Mouse (Mus musculus) liver, adult 2 months (tissue): ENCODE measurements at regions not wholly inside any gene's neighbourhood (a gene's known extent, or its start where the extent isn't known, plus 50 kb on each side); places are given as distances from the start of the nearest gene placed in this dataset.

ENCODE experiments used
- DNase-seq: peaks from one replicate; pipeline ENCODE4 v3.0.0-alpha.2; 2011; ENCODE audit warnings: low read depth, low spot score; ENCODE audit errors: extremely low read depth
- H3K27ac ChIP-seq: fragments of 200-500 bp; replicated peaks from 2 replicates; pipeline ENCODE4 v1.5.1; 2012; ENCODE audit warnings: low read depth, mild to moderate bottlenecking, control low read depth, inconsistent platforms, low read length; ENCODE audit not compliant: insufficient read depth
- H3K27me3 ChIP-seq: fragments of 200-500 bp; 2 replicates; pipeline ENCODE4 v1.6.1; 2012; ENCODE audit warnings: mild to moderate bottlenecking, moderate library complexity, low read length, inconsistent platforms; ENCODE audit not compliant: control insufficient read depth, insufficient read depth
- H3K36me3 ChIP-seq: fragments of 200-500 bp; 2 replicates; pipeline ENCODE4 v1.6.1; 2012; ENCODE audit warnings: low read length, inconsistent platforms; ENCODE audit not compliant: control insufficient read depth, insufficient read depth
- H3K4me1 ChIP-seq: fragments of 200-500 bp; 2 replicates; pipeline ENCODE4 v1.6.1; 2011; ENCODE audit warnings: low read length; ENCODE audit not compliant: control insufficient read depth, insufficient read depth
- H3K4me3 ChIP-seq: fragments of 200-500 bp; 2 replicates; pipeline ENCODE4 v1.5.1; 2011; ENCODE audit warnings: low read depth, mild to moderate bottlenecking, control low read depth, low read length, moderate library complexity; ENCODE audit not compliant: insufficient read depth
- H3K79me2 ChIP-seq: fragments of 200-500 bp; 2 replicates; pipeline ENCODE4 v1.6.1; 2012; ENCODE audit warnings: inconsistent platforms, mild to moderate bottlenecking, low read length, moderate library complexity; ENCODE audit not compliant: control insufficient read depth, insufficient read depth
- H3K9ac ChIP-seq: fragments of 200-500 bp; 2 replicates; pipeline ENCODE4 v1.6.1; 2012; ENCODE audit warnings: low read depth, mild to moderate bottlenecking, control low read depth, inconsistent platforms, low read length
- CTCF ChIP-seq: fragments of 200-500 bp; IDR thresholded peaks from 2 replicates; pipeline ENCODE4 v1.5.1; 2011; ENCODE audit warnings: low read depth, low read length, control low read depth
- POLR2A ChIP-seq: fragments of 200-500 bp; IDR thresholded peaks from 2 replicates; pipeline ENCODE4 v1.6.1; 2011; ENCODE audit warnings: low read length, control low read depth; ENCODE audit not compliant: insufficient read depth; ENCODE audit errors: extremely low read depth
- WGBS: fragments of 180-500 bp; shearing (Covaris S2); methylation state at CpG from one replicate; pipeline ENCODE4 v1.1.7; 2018; 5-methylcytosine and 5-hydroxymethylcytosine counted together

GRCm38 (mm10) chr1:186508358-186508757 lies 197.4 kb downstream of the Tgfb2 start:
- Histone ChIP-seq H3K36me3 (no peaks in the 10 kb centered on the region), H3K9ac (no peak overlapping the region), H3K79me2 (no peaks in the 10 kb centered on the region), H3K27ac (no peak overlapping the region), H3K4me1 (no peaks in the 10 kb centered on the region), H3K27me3 (no peaks in the 10 kb centered on the region), H3K4me3 (no peak overlapping the region)
- no peak for DNase-seq
- TF ChIP-seq CTCF, result no peak
- 58% methylated on average over 7 of the region's 7 CpGs for WGBS

- Histone ChIP-seq H3K4me3 (no peak overlapping the region), H3K27me3 (no peaks in the 10 kb centered on the region), H3K4me1 (no peaks in the 10 kb centered on the region), H3K9ac (no peak overlapping the region), H3K27ac (no peak overlapping the region), H3K36me3 (no peaks in the 10 kb centered on the region), H3K79me2 (no peaks in the 10 kb centered on the region)
- WGBS, result 76% methylated on average over 8 of the region's 8 CpGs
- DNase-seq, result no peak
- TF ChIP-seq CTCF (no peak), POLR2A (no peak)
Measured at GRCm38 (mm10) chr1:186507956-186508355, 197.8 kb downstream of the Tgfb2 start.

GRCm38 (mm10) chr1:186506517-186506916 lies 199.3 kb downstream of the Tgfb2 start:
- H3K27ac ChIP-seq, result no peak overlapping the region
- H3K4me3 ChIP-seq, result no peak overlapping the region
- TF ChIP-seq POLR2A (no peak), CTCF (no peak)
- H3K9ac ChIP-seq, result no peak overlapping the region
- 94% methylated on average over 7 of the region's 7 CpGs for WGBS
- no peaks in the 10 kb centered on the region for H3K79me2 ChIP-seq
- DNase-seq, result no peak
- no peaks in the 10 kb centered on the region for H3K4me1 ChIP-seq
- no peaks in the 10 kb centered on the region for H3K36me3 ChIP-seq
- 0 out of 2 replicates have a peak, but pooled peaks cover under 1% of the 10 kb centered on the region for H3K27me3 ChIP-seq

- H3K27me3 ChIP-seq, result 0 out of 2 replicates have a peak, but pooled peaks cover 2% of the 10 kb centered on the region
- no peaks in the 10 kb centered on the region for H3K36me3 ChIP-seq
- TF ChIP-seq CTCF, result no peak
- no peak for TF ChIP-seq POLR2A
- H3K9ac ChIP-seq, result no peak overlapping the region
- no peak overlapping the region for H3K4me3 ChIP-seq
- no peaks in the 10 kb centered on the region for H3K4me1 ChIP-seq
- no peak overlapping the region for H3K27ac ChIP-seq
- no peaks in the 10 kb centered on the region for H3K79me2 ChIP-seq
- DNase-seq, result no peak
- WGBS, result 53% methylated on average over 1 of the region's 1 CpGs
Measured at GRCm38 (mm10) chr1:186505912-186506311, 199.9 kb downstream of the Tgfb2 start.

- no peaks in the 10 kb centered on the region for H3K4me1 ChIP-seq
- no peaks in the 10 kb centered on the region for H3K79me2 ChIP-seq
- no peak overlapping the region for H3K9ac ChIP-seq
- H3K27me3 ChIP-seq, result 0 out of 2 replicates have a peak, but pooled peaks cover 2% of the 10 kb centered on the region
- H3K4me3 ChIP-seq, result no peak overlapping the region
- WGBS, result 94% methylated on average over 6 of the region's 6 CpGs
- H3K36me3 ChIP-seq, result no peaks in the 10 kb centered on the region
- DNase-seq, result no peak
- H3K27ac ChIP-seq, result no peak overlapping the region
- no peak for TF ChIP-seq CTCF
- no peak for TF ChIP-seq POLR2A
Measured at GRCm38 (mm10) chr1:186505051-186505711, 200.6 kb downstream of the Tgfb2 start.

GRCm38 (mm10) chr1:186501726-186502125 lies 204.1 kb downstream of the Tgfb2 start:
- Histone ChIP-seq H3K36me3 (no peaks in the 10 kb centered on the region), H3K9ac (no peak overlapping the region), H3K79me2 (no peaks in the 10 kb centered on the region), H3K27me3 (0 out of 2 replicates have a peak, but pooled peaks cover 2% of the 10 kb centered on the region), H3K4me1 (no peaks in the 10 kb centered on the region), H3K4me3 (no peak overlapping the region), H3K27ac (no peak overlapping the region)
- 96% methylated on average over 1 of the region's 1 CpGs for WGBS
- no peak for DNase-seq
- TF ChIP-seq POLR2A, result no peak
- no peak for TF ChIP-seq CTCF
